Mouse (Mus musculus) bone marrow, adult 2 months (tissue): ENCODE data around the gene Sf3b4. TPM values are rescaled to one million over a fixed set of nuclear protein-coding genes. Genes with fewer than 3 reads are reported as not detected.
A peak's percentile ranks its signal among the peaks of the same experiment; 100 is the strongest.

Experiments used
- H3K27ac ChIP-seq: fragments of 200-500 bp; 2 replicates; pipeline ENCODE4 v1.5.1; 2012; ENCODE audit warnings: low read depth, mild to moderate bottlenecking, control low read depth, inconsistent platforms, low read length; ENCODE audit not compliant: control insufficient read depth, poor library complexity, insufficient read depth
- H3K4me1 ChIP-seq: fragments of 200-500 bp; 2 replicates; pipeline ENCODE4 v1.6.1; 2011; ENCODE audit warnings: low read length; ENCODE audit not compliant: control insufficient read depth, insufficient read depth
- H3K4me3 ChIP-seq: fragments of 200-500 bp; replicated peaks from 2 replicates; pipeline ENCODE3; 2011; ENCODE audit warnings: mild to moderate bottlenecking, low read depth, low read length, control low read depth; ENCODE audit not compliant: control insufficient read depth
- CTCF ChIP-seq: fragments of 200-500 bp; IDR thresholded peaks from 2 replicates; pipeline ENCODE4 v1.5.1; 2011; ENCODE audit warnings: low read length, control low read depth; ENCODE audit not compliant: control insufficient read depth, insufficient read depth
- POLR2A ChIP-seq: fragments of 200-500 bp; IDR thresholded peaks from 2 replicates; pipeline ENCODE4 v1.6.1; 2011; ENCODE audit warnings: low read depth, mild to moderate bottlenecking, control low read depth, low read length, borderline replicate concordance; ENCODE audit not compliant: control insufficient read depth
- WGBS: fragments of 180-500 bp; shearing (Covaris S2); methylation state at CpG from one replicate; pipeline ENCODE4 v1.1.7; 2018; 5-methylcytosine and 5-hydroxymethylcytosine counted together
- polyA plus RNA-seq: library from polyadenylated mRNA; stranded (reverse); fragments of >200 nt; gene quantifications from 2 replicates; pipeline ENCODE4 v1.2.4, GENCODE M21; 2011; ENCODE audit warnings: low replicate concordance; ENCODE audit not compliant: missing spikeins, insufficient read depth, insufficient read length

Sf3b4 gene
- polyA plus RNA-seq, 1 experiment, result 25.7 TPM

DNA sequence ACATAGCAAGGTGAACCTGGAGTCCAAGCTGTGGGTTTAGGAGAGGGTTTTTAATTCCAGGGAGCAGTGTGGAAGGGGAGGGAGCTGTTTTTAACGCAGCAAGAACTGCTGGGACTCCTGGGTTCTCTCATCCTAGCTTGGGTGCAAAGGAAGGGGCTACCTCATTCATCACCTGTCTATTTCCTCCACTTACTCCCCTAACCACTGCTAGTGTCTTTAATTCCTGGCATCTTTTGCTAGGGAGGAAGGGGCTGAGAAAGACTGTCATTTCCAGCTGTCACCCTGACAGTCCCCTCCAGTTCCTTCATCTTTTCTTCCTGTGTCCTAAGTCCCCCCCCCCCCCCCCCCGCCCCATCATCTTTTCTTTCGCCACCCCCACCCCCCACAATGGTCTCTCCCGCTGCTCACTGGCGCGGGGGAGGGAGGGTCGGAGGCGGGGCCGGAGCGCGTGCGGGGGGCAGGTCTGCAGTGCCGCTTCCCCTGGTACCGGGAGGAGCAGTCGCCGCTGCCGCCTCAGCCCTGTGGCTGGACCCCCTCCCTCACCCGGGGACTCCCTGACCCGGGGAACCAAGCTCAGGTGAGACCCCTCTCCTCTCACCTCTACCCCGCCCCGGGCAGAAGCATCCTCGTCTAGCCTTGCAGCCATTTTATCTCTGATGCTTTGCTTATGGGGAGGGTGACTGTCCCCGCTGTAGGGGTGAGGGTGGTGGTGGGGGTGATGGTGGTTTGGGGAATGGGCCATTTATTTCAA, 8.8 kb downstream of the Sf3b4 start, which contains the start of gene Sv2a:
Gene Sv2a, plus strand, starts transcription at position 425 of the 751 bp plus-strand sequence.
- TF ChIP-seq CTCF (no peak), POLR2A (no peak)
- WGBS, result 2% methylated on average over 22 of the region's 23 CpGs
- Histone ChIP-seq H3K4me3 (peak within 1 kb of the TSS; percentile 40), H3K27ac (no peak within 1 kb of the TSS), H3K4me1 (no peaks in the 10 kb centered on the region)

DNA sequence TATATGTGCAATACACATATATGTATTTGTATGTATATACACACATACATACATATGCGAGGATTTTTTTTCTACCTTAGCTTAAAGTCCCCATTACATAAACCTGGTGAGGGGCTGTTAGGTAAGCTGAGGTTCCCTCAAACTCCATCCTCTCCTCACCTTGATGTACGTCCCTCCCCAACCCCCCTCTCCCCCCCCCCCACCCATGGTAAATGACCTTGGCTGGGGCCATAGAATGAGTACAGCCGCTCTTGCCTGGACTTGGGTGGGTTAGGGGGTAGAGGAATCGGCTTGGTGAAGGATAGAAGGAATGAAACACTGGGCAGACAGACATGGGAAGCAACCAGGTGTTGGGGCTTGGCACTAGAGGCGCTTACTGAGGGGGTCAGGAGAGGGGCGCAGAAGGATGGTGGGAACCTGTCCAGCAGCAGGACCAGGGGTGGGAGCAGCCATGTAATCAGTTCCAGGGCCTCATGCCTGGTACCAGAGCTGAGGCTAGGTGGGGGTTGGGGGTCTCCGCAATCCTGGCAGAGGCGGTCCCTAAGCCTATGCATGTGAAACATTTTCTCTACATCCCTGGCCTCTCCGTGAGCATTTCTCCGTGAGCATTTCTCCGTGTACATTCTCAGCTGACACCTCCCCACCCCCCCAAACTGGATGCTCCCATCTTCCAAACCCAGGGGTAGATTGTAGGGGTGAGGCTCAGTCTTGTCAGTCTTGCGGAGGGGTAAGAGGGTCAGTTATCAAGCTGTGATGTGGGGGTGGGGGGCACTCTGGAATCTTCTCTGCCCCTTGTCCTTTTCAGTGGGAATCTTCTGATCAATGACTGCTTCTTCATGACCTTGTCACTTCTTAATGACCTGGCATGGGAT, 9.6 kb downstream of the Sf3b4 start:
- Histone ChIP-seq H3K4me1 (no peaks in the 10 kb centered on the region), H3K4me3 (no peak overlapping the region), H3K27ac (no peak overlapping the region)
- WGBS, result 68% methylated on average over 12 of the region's 12 CpGs
- TF ChIP-seq CTCF (no peak), POLR2A (no peak)

DNA sequence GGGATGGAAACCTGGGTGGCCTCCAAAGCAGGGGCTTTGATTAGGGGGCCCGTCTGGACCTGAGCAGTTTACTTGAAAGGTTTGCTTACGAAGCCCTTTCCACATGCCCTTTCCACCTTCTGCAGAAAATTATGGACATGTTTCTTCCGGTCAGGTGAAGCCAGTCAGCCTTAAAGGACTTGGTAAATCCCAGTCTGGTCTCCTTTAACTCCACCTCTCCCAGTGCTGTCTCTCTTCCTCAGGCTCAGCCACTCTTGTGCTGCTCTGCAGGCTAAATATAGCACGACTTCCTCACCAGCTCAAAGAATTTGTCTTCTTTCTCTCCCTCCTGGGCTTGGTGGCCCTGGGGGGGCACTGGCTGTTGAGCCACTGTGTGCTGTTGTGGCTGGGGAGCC, 10.2 kb downstream of the Sf3b4 start:
- Histone ChIP-seq H3K4me3 (no peak overlapping the region), H3K4me1 (no peaks in the 10 kb centered on the region), H3K27ac (no peak overlapping the region)
- WGBS, result 36% methylated on average over 4 of the region's 4 CpGs
- no peak for TF ChIP-seq CTCF

- no peak overlapping the region for H3K4me3 ChIP-seq
- peaks cover 4% of the 10 kb centered on the region for H3K4me1 ChIP-seq
- 85% methylated on average over 12 of the region's 12 CpGs for WGBS
- no peak overlapping the region for H3K27ac ChIP-seq
- TF ChIP-seq POLR2A, result no peak
- no peak for TF ChIP-seq CTCF
These were observed 20.8 kb downstream of the Sf3b4 start for GRCm38 (mm10) chr3:96192977-96193376.

- H3K27ac ChIP-seq, result no peak overlapping the region
- TF ChIP-seq CTCF (no peak), POLR2A (no peak)
- 21% methylated on average over 10 of the region's 10 CpGs for WGBS
- no peak overlapping the region for H3K4me3 ChIP-seq
- H3K4me1 ChIP-seq, result peaks cover 4% of the 10 kb centered on the region
These were observed 22.8 kb downstream of the Sf3b4 start for GRCm38 (mm10) chr3:96194966-96195365.

- peaks cover 4% of the 10 kb centered on the region for H3K4me1 ChIP-seq
- no peak overlapping the region for H3K4me3 ChIP-seq
- H3K27ac ChIP-seq, result no peak overlapping the region
- TF ChIP-seq POLR2A, result no peak
- no peak for TF ChIP-seq CTCF
- 91% methylated on average over 11 of the region's 11 CpGs for WGBS
These were observed 23.6 kb downstream of the Sf3b4 start for GRCm38 (mm10) chr3:96195616-96196313.

DNA sequence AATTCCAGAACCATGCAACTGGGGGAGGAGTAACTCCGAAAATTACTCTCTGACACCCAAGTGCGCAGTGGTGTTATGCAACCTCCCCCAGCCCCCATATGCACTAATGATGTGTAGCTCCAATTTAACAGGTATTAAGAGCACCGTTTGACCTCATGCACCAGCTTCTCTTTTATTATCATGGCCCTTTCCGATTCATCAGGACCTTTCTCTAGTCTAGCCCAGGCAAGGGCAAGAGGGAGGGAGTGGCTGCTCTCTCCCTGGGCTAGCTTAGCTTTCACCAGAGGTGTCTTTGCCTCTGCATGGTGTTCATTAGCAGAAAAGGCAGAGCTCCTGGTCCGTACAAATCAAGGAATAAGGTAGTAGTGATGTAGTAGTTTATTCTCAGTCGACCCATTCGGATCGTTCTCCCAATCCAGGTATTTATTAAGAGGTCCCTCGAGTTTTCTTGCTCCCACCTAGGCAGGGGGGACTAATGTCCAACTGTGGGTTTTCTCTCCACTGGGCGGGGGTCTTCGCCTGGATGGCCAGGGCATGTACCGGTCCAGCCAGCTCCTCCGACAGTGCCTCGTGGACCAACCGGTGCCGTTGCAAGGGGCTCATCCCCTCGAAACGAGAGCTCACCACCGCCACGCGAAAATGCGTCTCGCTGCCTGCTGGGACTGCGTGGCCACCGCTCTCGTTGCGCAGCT, 24.5 kb downstream of the Sf3b4 start:
- peaks cover 4% of the 10 kb centered on the region for H3K4me1 ChIP-seq
- H3K4me3 ChIP-seq, result peak overlapping the region; percentile 90
- peak; percentile 5; the same call in 1 of the 2 replicates for TF ChIP-seq POLR2A
- TF ChIP-seq CTCF, result no peak
- peak overlapping the region; percentile 74 for H3K27ac ChIP-seq
- 18% methylated on average over 27 of the region's 27 CpGs for WGBS
